Mouse (Mus musculus): ENCODE measurements around the gene Zdhhc19.

Gene Zdhhc19

GRCm38 (mm10) chr16:32495965-32496364 is at the start of gene Zdhhc19:
Gene Zdhhc19 (plus strand): TSS chr16:32496265.
- DNase-seq (ENCODE audit: low spot score), result no peak

- DNase-seq (ENCODE audit: low spot score), result no peak
Measured at GRCm38 (mm10) chr16:32446563-32447138, 49.4 kb upstream of the Zdhhc19 start.

- DNase-seq (ENCODE audit: low spot score), result no peak
Measured at GRCm38 (mm10) chr16:32449665-32450064, 46.4 kb upstream of the Zdhhc19 start.

GRCm38 (mm10) chr16:32450133-32450532 is 45.9 kb upstream of the Zdhhc19 start:
- DNase-seq (ENCODE audit: low spot score), result no peak

GRCm38 (mm10) chr16:32453102-32453501 is 43.0 kb upstream of the Zdhhc19 start:
- no peak for DNase-seq (ENCODE audit: low spot score)

- DNase-seq (ENCODE audit: low spot score), result peak; percentile 26
Measured at GRCm38 (mm10) chr16:32454646-32455045, 41.4 kb upstream of the Zdhhc19 start.

- DNase-seq (ENCODE audit: low spot score), result no peak
Measured at GRCm38 (mm10) chr16:32456086-32456485, 40.0 kb upstream of the Zdhhc19 start.

- no peak for DNase-seq (ENCODE audit: low spot score)
Measured at GRCm38 (mm10) chr16:32456761-32457160, 39.3 kb upstream of the Zdhhc19 start.

- DNase-seq (ENCODE audit: low spot score), result peak; percentile 74
Measured at GRCm38 (mm10) chr16:32457589-32458386, 38.3 kb upstream of the Zdhhc19 start.

GRCm38 (mm10) chr16:32460518-32460917 is 35.5 kb upstream of the Zdhhc19 start:
- peak; percentile 19 for DNase-seq (ENCODE audit: low spot score)

- no peak for DNase-seq (ENCODE audit: low spot score)
Measured at GRCm38 (mm10) chr16:32461713-32462112, 34.4 kb upstream of the Zdhhc19 start.

- DNase-seq (ENCODE audit: low spot score), result no peak
Measured at GRCm38 (mm10) chr16:32462950-32463349, 33.1 kb upstream of the Zdhhc19 start.

- no peak for DNase-seq (ENCODE audit: low spot score)
Measured at GRCm38 (mm10) chr16:32463426-32463825, 32.6 kb upstream of the Zdhhc19 start.

GRCm38 (mm10) chr16:32464908-32465307 is 31.2 kb upstream of the Zdhhc19 start:
- no peak for DNase-seq (ENCODE audit: low spot score)

- no peak for DNase-seq (ENCODE audit: low spot score)
Measured at GRCm38 (mm10) chr16:32468488-32468887, 27.6 kb upstream of the Zdhhc19 start.

GRCm38 (mm10) chr16:32469404-32470105 is 26.5 kb upstream of the Zdhhc19 start:
- DNase-seq (ENCODE audit: low spot score), result no peak

- DNase-seq (ENCODE audit: low spot score), result peak; percentile 29
Measured at GRCm38 (mm10) chr16:32472276-32473015, 23.6 kb upstream of the Zdhhc19 start.

- no peak for DNase-seq (ENCODE audit: low spot score)
Measured at GRCm38 (mm10) chr16:32477315-32477714, 18.8 kb upstream of the Zdhhc19 start.

- no peak for DNase-seq (ENCODE audit: low spot score)
Measured at GRCm38 (mm10) chr16:32479415-32479814, 16.6 kb upstream of the Zdhhc19 start.

- DNase-seq (ENCODE audit: low spot score), result peak; percentile 65
Measured at GRCm38 (mm10) chr16:32484431-32484871, 11.6 kb upstream of the Zdhhc19 start.

- no peak for DNase-seq (ENCODE audit: low spot score)
Measured at GRCm38 (mm10) chr16:32485209-32485608, 10.9 kb upstream of the Zdhhc19 start.

- DNase-seq (ENCODE audit: low spot score), result no peak
Measured at GRCm38 (mm10) chr16:32486046-32486445, 10.0 kb upstream of the Zdhhc19 start.
